ENCODE assay signal across 20 mouse cellular contexts in genomic region chr4:56861551-56861950, GRCm38 (mm10). TPM values are rescaled to one million over a fixed set of nuclear protein-coding genes. Genes with fewer than 3 reads are reported as not detected.
DNase-seq lines count a peak whose midpoint lies in the region; ATAC-seq and TF ChIP-seq lines count a peak whose summit lies in the region.
"Had no signal": no experiment of that assay in that cellular context is flagged by ENCODE, and none has a peak within 500 bp of the region (broad histone marks: within the 10 kb centered on the region; RNA-seq: fewer than 3 reads in every experiment).

No protein-coding gene starts in this region.

- H3K36me3 ChIP-seq in megakaryocyte, embryonic 14.5 days (replicated peaks; ENCODE audit: low read length) = peaks cover 29% of the 10 kb centered on the region
- H3K36me3 ChIP-seq in liver, embryonic 12.5 days = no peaks in the 10 kb centered on the region
- H3K36me3 ChIP-seq in liver, postnatal 0 days (replicated peaks; ENCODE audit: insufficient read depth, low read length) = no peaks in the 10 kb centered on the region
- no peaks in the 10 kb centered on the region for H3K36me3 ChIP-seq in hindbrain, postnatal 0 days (ENCODE audit: insufficient read depth, low read length)
- H3K36me3 ChIP-seq: embryonic facial prominence, embryonic 10.5 days; heart, embryonic 15.5 days; hindbrain, embryonic 10.5 days had no signal

- H3K27me3 ChIP-seq in megakaryocyte, embryonic 14.5 days (replicated peaks) = no peaks in the 10 kb centered on the region
- H3K27me3 ChIP-seq in liver, embryonic 12.5 days (replicated peaks) = no peaks in the 10 kb centered on the region
- H3K27me3 ChIP-seq in liver, postnatal 0 days (ENCODE audit: insufficient read depth, low read length) = no peaks in the 10 kb centered on the region
- H3K27me3 ChIP-seq in hindbrain, postnatal 0 days (ENCODE audit: insufficient read depth, low read length) = no peaks in the 10 kb centered on the region
- H3K27me3 ChIP-seq: CH12.LX; forebrain, embryonic 13.5 days; heart, embryonic 15.5 days had no signal

- peak; percentile 92 for TF ChIP-seq EP300 in liver, postnatal 0 days (IDR thresholded peaks at IDR 0.05; ENCODE audit: low read depth)

- ATAC-seq in megakaryocyte, adult 5-6 weeks (ENCODE audit: poor library complexity, severe bottlenecking) = no peak
- ATAC-seq in liver, embryonic 12.5 days = no peak
- no peak for ATAC-seq in liver, postnatal 0 days
- ATAC-seq in hindbrain, postnatal 0 days = no peak
- ATAC-seq: forebrain, embryonic 13.5 days had no signal

- no peak overlapping the region for H3K9ac ChIP-seq in liver, embryonic 12.5 days
- no peak overlapping the region for H3K9ac ChIP-seq in liver, postnatal 0 days (replicated peaks)
- H3K9ac ChIP-seq in hindbrain, postnatal 0 days (replicated peaks; ENCODE audit: low read length) = no peak overlapping the region
- H3K9ac ChIP-seq: forebrain, embryonic 13.5 days; heart, embryonic 15.5 days; hindbrain, embryonic 14.5 days had no signal

- H3K4me1 ChIP-seq in megakaryocyte, embryonic 14.5 days = peaks cover 76% of the 10 kb centered on the region
- H3K4me1 ChIP-seq in liver, embryonic 12.5 days = peaks cover 46% of the 10 kb centered on the region
- H3K4me1 ChIP-seq in liver, postnatal 0 days (ENCODE audit: insufficient read depth) = peaks cover 14% of the 10 kb centered on the region
- H3K4me1 ChIP-seq in hindbrain, postnatal 0 days (ENCODE audit: insufficient read depth, low read length) = peaks cover 13% of the 10 kb centered on the region

- H3K9me3 ChIP-seq in megakaryocyte, embryonic 14.5 days = no peaks in the 10 kb centered on the region
- no peaks in the 10 kb centered on the region for H3K9me3 ChIP-seq in liver, embryonic 12.5 days (replicated peaks)
- H3K9me3 ChIP-seq in liver, postnatal 0 days (ENCODE audit: low read length) = no peaks in the 10 kb centered on the region
- H3K9me3 ChIP-seq in hindbrain, postnatal 0 days (ENCODE audit: low read length) = no peaks in the 10 kb centered on the region
- H3K9me3 ChIP-seq: embryonic facial prominence, embryonic 10.5 days; forebrain, embryonic 13.5 days; heart, embryonic 15.5 days; hindbrain, embryonic 10.5 days had no signal

- 0 out of 2 replicates have a peak overlapping the region, but pooled peaks have one; percentile 18 for H3K4me2 ChIP-seq in liver, embryonic 12.5 days
- H3K4me2 ChIP-seq in liver, postnatal 0 days (ENCODE audit: low read depth, low read length) = no peak overlapping the region
- H3K4me2 ChIP-seq in hindbrain, postnatal 0 days (ENCODE audit: low read depth, low read length) = no peak overlapping the region
- H3K4me2 ChIP-seq: forebrain, embryonic 13.5 days; heart, embryonic 11.5 days; heart, embryonic 15.5 days; hindbrain, embryonic 14.5 days had no signal

- no peak overlapping the region for H3K27ac ChIP-seq in liver, embryonic 12.5 days
- H3K27ac ChIP-seq in liver, postnatal 0 days (ENCODE audit: low read depth) = no peak overlapping the region
- H3K27ac ChIP-seq in hindbrain, postnatal 0 days = no peak overlapping the region
- H3K27ac ChIP-seq: embryonic facial prominence, embryonic 10.5 days; forebrain, embryonic 13.5 days; heart, embryonic 15.5 days; hindbrain, embryonic 10.5 days; hindbrain, embryonic 14.5 days had no signal

- no peak for DNase-seq in liver, postnatal 0 days
- DNase-seq in heart, adult 11 months = no peak
- no peak for DNase-seq in urinary bladder, adult 2 months (ENCODE audit: low spot score)
- no peak for DNase-seq in hindbrain, postnatal 0 days (ENCODE audit: low spot score)
- DNase-seq: adrenal gland, postnatal 14 days; cerebellum, adult 18-20 months; cerebellum, postnatal 10 days; gastrocnemius, postnatal 36 days; heart, adult 18-20 months; heart, postnatal 14 days had no signal

- TF ChIP-seq CTCF in liver, postnatal 0 days (IDR thresholded peaks at IDR 0.05; ENCODE audit: low read depth) = no peak
- no peak for TF ChIP-seq CTCF in hindbrain, postnatal 0 days (IDR thresholded peaks at IDR 0.05; ENCODE audit: low read depth)

- H3K4me3 ChIP-seq in megakaryocyte, embryonic 14.5 days (replicated peaks) = peak overlapping the region; percentile 25
- no peak overlapping the region for H3K4me3 ChIP-seq in liver, embryonic 12.5 days
- no peak overlapping the region for H3K4me3 ChIP-seq in liver, postnatal 0 days (ENCODE audit: low read depth, low read length)
- no peak overlapping the region for H3K4me3 ChIP-seq in hindbrain, postnatal 0 days (ENCODE audit: low read length)
- H3K4me3 ChIP-seq: embryonic facial prominence, embryonic 10.5 days; forebrain, embryonic 13.5 days; heart, embryonic 15.5 days; hindbrain, embryonic 10.5 days had no signal

- WGBS in liver, embryonic 12.5 days (ENCODE audit: insufficient replicate concordance) = 25% methylated on average over 4 of the region's 4 CpGs
- 46% methylated on average over 4 of the region's 4 CpGs for WGBS in liver, postnatal 0 days (ENCODE audit: insufficient replicate concordance)
- WGBS in hindbrain, postnatal 0 days = 98% methylated on average over 4 of the region's 4 CpGs

RNA-seq across cellular contexts. Expression of gene Ctnnal1, which starts 3.4 kb away (rescaled TPM):
- polyA plus RNA-seq in megakaryocyte, embryonic 14.5 days (2012; ENCODE audit: insufficient read depth, low replicate concordance) = 9.0 and 19.4 TPM in 2 replicates
- 0.73 and 2.5 TPM in 2 replicates for total RNA-seq in megakaryocyte, adult 5-6 weeks (2015)
- 1.7 and 1.9 TPM in 2 replicates for total RNA-seq in megakaryocyte, adult 5-6 weeks (2017)
- polyA plus RNA-seq in liver, embryonic 12.5 days (2016; fragmentation: Nextera tagmentation; extraction: Ambion mirVana) = 13.1 and 13.4 TPM in 2 replicates
- 4.3 and 5.1 TPM in 2 replicates for polyA plus RNA-seq in liver, postnatal 0 days (2015; fragmentation: Nextera tagmentation; extraction: Ambion mirVana)
- 57.8 and 69.1 TPM in 2 replicates for polyA plus RNA-seq in urinary bladder, adult 2 months (2012; rRNA removed)
- total RNA-seq in hindbrain, postnatal 0 days (2014; rRNA removed) = 9.5 and 16.3 TPM in 2 replicates
- polyA plus RNA-seq in hindbrain, postnatal 0 days (2015; fragmentation: Nextera tagmentation; extraction: Ambion mirVana) = 17.8 and 20.2 TPM in 2 replicates

RNA-seq across cellular contexts. Expression of gene Fam206a, which starts 59.4 kb away (rescaled TPM):
- polyA plus RNA-seq in megakaryocyte, embryonic 14.5 days (2012; ENCODE audit: insufficient read depth, low replicate concordance) = 1.9 and 4.8 TPM in 2 replicates
- total RNA-seq in megakaryocyte, adult 5-6 weeks (2015) = 15.7 and 18.9 TPM in 2 replicates
- 5.7 and 6.6 TPM in 2 replicates for total RNA-seq in megakaryocyte, adult 5-6 weeks (2017)
- polyA plus RNA-seq in liver, embryonic 12.5 days (2016; fragmentation: Nextera tagmentation; extraction: Ambion mirVana) = 9.4 and 11.4 TPM in 2 replicates
- polyA plus RNA-seq in liver, postnatal 0 days (2015; fragmentation: Nextera tagmentation; extraction: Ambion mirVana) = 1.6 and 2.2 TPM in 2 replicates
- polyA plus RNA-seq in urinary bladder, adult 2 months (2012; rRNA removed) = 4.9 and 7.1 TPM in 2 replicates
- 9.1 and 9.6 TPM in 2 replicates for total RNA-seq in hindbrain, postnatal 0 days (2014; rRNA removed)
- 9.4 and 9.7 TPM in 2 replicates for polyA plus RNA-seq in hindbrain, postnatal 0 days (2015; fragmentation: Nextera tagmentation; extraction: Ambion mirVana)

RNA-seq across cellular contexts. Expression of gene Elp1, which starts 59.4 kb away (rescaled TPM):
- 2.7 and 2.9 TPM in 2 replicates for polyA plus RNA-seq in megakaryocyte, embryonic 14.5 days (2012; ENCODE audit: insufficient read depth, low replicate concordance)
- 34.6 and 35.3 TPM in 2 replicates for total RNA-seq in megakaryocyte, adult 5-6 weeks (2015)
- 31.2 and 33.0 TPM in 2 replicates for total RNA-seq in megakaryocyte, adult 5-6 weeks (2017)
- 28.6 and 30.2 TPM in 2 replicates for polyA plus RNA-seq in liver, embryonic 12.5 days (2016; fragmentation: Nextera tagmentation; extraction: Ambion mirVana)
- 7.3 and 8.1 TPM in 2 replicates for polyA plus RNA-seq in liver, postnatal 0 days (2015; fragmentation: Nextera tagmentation; extraction: Ambion mirVana)
- polyA plus RNA-seq in urinary bladder, adult 2 months (2012; rRNA removed) = 23.2 and 23.4 TPM in 2 replicates
- total RNA-seq in hindbrain, postnatal 0 days (2014; rRNA removed) = 94.6 and 95.6 TPM in 2 replicates
- 41.6 and 44.2 TPM in 2 replicates for polyA plus RNA-seq in hindbrain, postnatal 0 days (2015; fragmentation: Nextera tagmentation; extraction: Ambion mirVana)
